Mouse (Mus musculus): ENCODE results near the gene Kalrn. TPM values are rescaled to one million over a fixed set of nuclear protein-coding genes. Genes with fewer than 3 reads are reported as not detected.

The Kalrn gene
- polyA plus RNA-seq, 1 experiment from 2014 or later = 38.5 TPM

GRCm38 (mm10) chr16:34236898-34237611 lies 336.3 kb downstream of the Kalrn start:
- no peaks in the 10 kb centered on the region for H3K9me3 ChIP-seq
- no peak overlapping the region for H3K27ac ChIP-seq
- H3K4me3 ChIP-seq (replicated peaks) = no peak overlapping the region
- no peak for ATAC-seq
- H3K9ac ChIP-seq (replicated peaks) = no peak overlapping the region
- H3K36me3 ChIP-seq = peaks cover 60% of the 10 kb centered on the region
- H3K4me2 ChIP-seq (replicated peaks) = no peak overlapping the region
- H3K27me3 ChIP-seq = no peaks in the 10 kb centered on the region
- H3K4me1 ChIP-seq (replicated peaks) = peaks cover 3% of the 10 kb centered on the region; the same call in 1 of the 2 replicates
- 81% methylated on average over 12 of the region's 12 CpGs for whole genome bisulfite sequencing

- Histone ChIP-seq H3K36me3 (peaks cover 47% of the 10 kb centered on the region), H3K4me3 (replicated peaks) (no peak overlapping the region), H3K27me3 (no peaks in the 10 kb centered on the region), H3K4me2 (replicated peaks) (no peak overlapping the region), H3K4me1 (replicated peaks) (peaks cover 6% of the 10 kb centered on the region; the same call in 1 of the 2 replicates), H3K27ac (no peak overlapping the region), H3K9me3 (no peaks in the 10 kb centered on the region), H3K9ac (replicated peaks) (no peak overlapping the region)
- ATAC-seq = no peak
- 49% methylated on average over 11 of the region's 11 CpGs for WGBS
These were observed 338.2 kb downstream of the Kalrn start for GRCm38 (mm10) chr16:34235086-34235485.

GRCm38 (mm10) chr16:34231952-34232351 lies 341.4 kb downstream of the Kalrn start:
- no peak for ATAC-seq
- Histone ChIP-seq H3K4me3 (replicated peaks) (no peak overlapping the region), H3K27ac (peak overlapping the region; percentile 41; the same call in 1 of the 2 replicates), H3K36me3 (peaks cover 39% of the 10 kb centered on the region), H3K4me2 (replicated peaks) (no peak overlapping the region), H3K9ac (replicated peaks) (no peak overlapping the region), H3K27me3 (no peaks in the 10 kb centered on the region), H3K9me3 (no peaks in the 10 kb centered on the region), H3K4me1 (replicated peaks) (peaks cover 15% of the 10 kb centered on the region)
- 32% methylated on average over 5 of the region's 5 CpGs for WGBS

GRCm38 (mm10) chr16:34231146-34231545 lies 342.2 kb downstream of the Kalrn start:
- no peak for ATAC-seq
- H3K9ac ChIP-seq (replicated peaks) = no peak overlapping the region
- no peak overlapping the region for H3K4me3 ChIP-seq (replicated peaks)
- WGBS = 85% methylated on average over 2 of the region's 2 CpGs
- no peaks in the 10 kb centered on the region for H3K9me3 ChIP-seq
- H3K4me2 ChIP-seq (replicated peaks) = no peak overlapping the region
- no peak overlapping the region for H3K27ac ChIP-seq
- no peaks in the 10 kb centered on the region for H3K27me3 ChIP-seq
- peaks cover 15% of the 10 kb centered on the region for H3K4me1 ChIP-seq (replicated peaks)
- H3K36me3 ChIP-seq = peaks cover 43% of the 10 kb centered on the region

GRCm38 (mm10) chr16:34229350-34229749 lies 344.0 kb downstream of the Kalrn start:
- no peak for ATAC-seq
- H3K9me3 ChIP-seq = no peaks in the 10 kb centered on the region
- 79% methylated on average over 8 of the region's 8 CpGs for WGBS
- peaks cover 41% of the 10 kb centered on the region for H3K36me3 ChIP-seq
- no peaks in the 10 kb centered on the region for H3K27me3 ChIP-seq
- H3K9ac ChIP-seq (replicated peaks) = no peak overlapping the region
- H3K4me1 ChIP-seq (replicated peaks) = peaks cover 12% of the 10 kb centered on the region
- H3K27ac ChIP-seq = no peak overlapping the region
- no peak overlapping the region for H3K4me3 ChIP-seq (replicated peaks)
- H3K4me2 ChIP-seq (replicated peaks) = no peak overlapping the region

GRCm38 (mm10) chr16:34228661-34229060 lies 344.7 kb downstream of the Kalrn start:
- no peak overlapping the region for H3K4me2 ChIP-seq (replicated peaks)
- no peak overlapping the region for H3K9ac ChIP-seq (replicated peaks)
- 37% methylated on average over 5 of the region's 5 CpGs for WGBS
- ATAC-seq = no peak
- no peaks in the 10 kb centered on the region for H3K9me3 ChIP-seq
- H3K4me1 ChIP-seq (replicated peaks) = peaks cover 12% of the 10 kb centered on the region
- H3K4me3 ChIP-seq (replicated peaks) = no peak overlapping the region
- H3K27ac ChIP-seq = no peak overlapping the region
- H3K27me3 ChIP-seq = no peaks in the 10 kb centered on the region
- peaks cover 36% of the 10 kb centered on the region for H3K36me3 ChIP-seq

GRCm38 (mm10) chr16:34212160-34212559 lies 361.2 kb downstream of the Kalrn start:
- H3K36me3 ChIP-seq = peaks cover 80% of the 10 kb centered on the region
- H3K27me3 ChIP-seq = no peaks in the 10 kb centered on the region
- WGBS = 98% methylated on average over 3 of the region's 3 CpGs
- H3K27ac ChIP-seq = no peak overlapping the region
- ATAC-seq = no peak
- H3K9me3 ChIP-seq = no peaks in the 10 kb centered on the region
- H3K4me2 ChIP-seq (replicated peaks) = no peak overlapping the region
- no peak overlapping the region for H3K9ac ChIP-seq (replicated peaks)
- no peak overlapping the region for H3K4me3 ChIP-seq (replicated peaks)
- H3K4me1 ChIP-seq (replicated peaks) = 0 out of 2 replicates have a peak, but pooled peaks cover 4% of the 10 kb centered on the region

GRCm38 (mm10) chr16:34211243-34211642 lies 362.1 kb downstream of the Kalrn start:
- Histone ChIP-seq H3K4me3 (replicated peaks) (no peak overlapping the region), H3K9ac (replicated peaks) (no peak overlapping the region), H3K9me3 (no peaks in the 10 kb centered on the region), H3K27me3 (no peaks in the 10 kb centered on the region), H3K27ac (no peak overlapping the region), H3K4me2 (replicated peaks) (no peak overlapping the region), H3K4me1 (replicated peaks) (0 out of 2 replicates have a peak, but pooled peaks cover 8% of the 10 kb centered on the region), H3K36me3 (peaks cover 76% of the 10 kb centered on the region)
- no peak for ATAC-seq
- WGBS = 91% methylated on average over 12 of the region's 12 CpGs

GRCm38 (mm10) chr16:34208748-34209147 lies 364.6 kb downstream of the Kalrn start:
- Histone ChIP-seq H3K4me3 (replicated peaks) (no peak overlapping the region), H3K27me3 (no peaks in the 10 kb centered on the region), H3K4me1 (replicated peaks) (peaks cover 17% of the 10 kb centered on the region), H3K9me3 (no peaks in the 10 kb centered on the region), H3K36me3 (peaks cover 75% of the 10 kb centered on the region), H3K4me2 (replicated peaks) (no peak overlapping the region), H3K9ac (replicated peaks) (no peak overlapping the region), H3K27ac (no peak overlapping the region)
- 67% methylated on average over 5 of the region's 5 CpGs for WGBS
- no peak for ATAC-seq

- peaks cover 76% of the 10 kb centered on the region for H3K36me3 ChIP-seq
- 95% methylated on average over 5 of the region's 5 CpGs for WGBS
These were observed 365.4 kb downstream of the Kalrn start for GRCm38 (mm10) chr16:34207972-34208371.

GRCm38 (mm10) chr16:34204527-34205139 lies 368.7 kb downstream of the Kalrn start:
- Histone ChIP-seq H3K27ac (peak overlapping the region; percentile 41; the same call in 1 of the 2 replicates), H3K27me3 (no peaks in the 10 kb centered on the region), H3K4me1 (replicated peaks) (peaks cover 24% of the 10 kb centered on the region), H3K9me3 (no peaks in the 10 kb centered on the region), H3K9ac (replicated peaks) (no peak overlapping the region), H3K4me2 (replicated peaks) (no peak overlapping the region), H3K4me3 (replicated peaks) (no peak overlapping the region), H3K36me3 (peaks cover 61% of the 10 kb centered on the region)
- ATAC-seq = peak; percentile 72
- WGBS = 42% methylated on average over 13 of the region's 13 CpGs

More at GRCm38 (mm10) chr16:34207972-34208371, 365.4 kb downstream of the Kalrn start:
- peaks cover 17% of the 10 kb centered on the region for H3K4me1 ChIP-seq (replicated peaks)
- no peak overlapping the region for H3K4me3 ChIP-seq (replicated peaks)
- no peak overlapping the region for H3K9ac ChIP-seq (replicated peaks)
- H3K27me3 ChIP-seq = no peaks in the 10 kb centered on the region
- no peak overlapping the region for H3K4me2 ChIP-seq (replicated peaks)
- H3K27ac ChIP-seq = no peak overlapping the region
- ATAC-seq = no peak
- H3K9me3 ChIP-seq = no peaks in the 10 kb centered on the region

- WGBS = 93% methylated on average over 6 of the region's 6 CpGs
- peaks cover 16% of the 10 kb centered on the region for H3K4me1 ChIP-seq (replicated peaks)
- H3K4me2 ChIP-seq (replicated peaks) = no peak overlapping the region
- H3K9me3 ChIP-seq = no peaks in the 10 kb centered on the region
- no peak overlapping the region for H3K4me3 ChIP-seq (replicated peaks)
- no peaks in the 10 kb centered on the region for H3K27me3 ChIP-seq
- ATAC-seq = no peak
- H3K9ac ChIP-seq (replicated peaks) = no peak overlapping the region
- no peak overlapping the region for H3K27ac ChIP-seq
- H3K36me3 ChIP-seq = peaks cover 62% of the 10 kb centered on the region
These were observed 373.8 kb downstream of the Kalrn start for GRCm38 (mm10) chr16:34199543-34199942.
